Mouse (Mus musculus): ENCODE results near the gene Fam53b. TPM values are rescaled to one million over a fixed set of nuclear protein-coding genes. Genes with fewer than 3 reads are reported as not detected.

The Fam53b gene
- polyA plus RNA-seq, 1 experiment from 2014 or later: 31.1 TPM

GRCm38 (mm10) chr7:132690716-132691472, 122.8 kb downstream of the Fam53b start:
- Histone ChIP-seq H3K27me3 (no peaks in the 10 kb centered on the region), H3K9ac (no peak overlapping the region), H3K9me3 (replicated peaks) (peaks cover 5% of the 10 kb centered on the region; the same call in 1 of the 2 replicates), H3K4me2 (no peak overlapping the region), H3K36me3 (ENCODE audit: poor library complexity, severe bottlenecking) (0 out of 2 replicates have a peak, but pooled peaks cover 2% of the 10 kb centered on the region), H3K4me1 (peaks cover 5% of the 10 kb centered on the region; the same call in 1 of the 2 replicates), H3K4me3 (no peak overlapping the region), H3K27ac (no peak overlapping the region)
- no peak for ATAC-seq
- 89% methylated on average over 14 of the region's 14 CpGs for WGBS

- Histone ChIP-seq H3K36me3 (ENCODE audit: poor library complexity, severe bottlenecking) (no peaks in the 10 kb centered on the region), H3K9me3 (replicated peaks) (peaks cover 1% of the 10 kb centered on the region; the same call in 1 of the 2 replicates), H3K4me2 (no peak overlapping the region), H3K27ac (no peak overlapping the region), H3K27me3 (no peaks in the 10 kb centered on the region), H3K9ac (no peak overlapping the region), H3K4me3 (no peak overlapping the region), H3K4me1 (peaks cover 5% of the 10 kb centered on the region; the same call in 1 of the 2 replicates)
- no peak for ATAC-seq
- 83% methylated on average over 5 of the region's 5 CpGs for WGBS
Observed at GRCm38 (mm10) chr7:132689722-132690121, 124.0 kb downstream of the Fam53b start.

GRCm38 (mm10) chr7:132688721-132689120, 125.0 kb downstream of the Fam53b start:
- no peak overlapping the region for H3K4me2 ChIP-seq
- 52% methylated on average over 5 of the region's 5 CpGs for WGBS
- H3K27ac ChIP-seq: no peak overlapping the region
- H3K27me3 ChIP-seq: no peaks in the 10 kb centered on the region
- peaks cover 5% of the 10 kb centered on the region; the same call in 1 of the 2 replicates for H3K4me1 ChIP-seq
- H3K9me3 ChIP-seq (replicated peaks): no peaks in the 10 kb centered on the region
- H3K9ac ChIP-seq: no peak overlapping the region
- ATAC-seq: no peak
- no peaks in the 10 kb centered on the region for H3K36me3 ChIP-seq (ENCODE audit: poor library complexity, severe bottlenecking)
- no peak overlapping the region for H3K4me3 ChIP-seq

- no peaks in the 10 kb centered on the region for H3K27me3 ChIP-seq
- no peak for ATAC-seq
- H3K4me1 ChIP-seq: peaks cover 5% of the 10 kb centered on the region; the same call in 1 of the 2 replicates
- H3K27ac ChIP-seq: no peak overlapping the region
- no peaks in the 10 kb centered on the region for H3K9me3 ChIP-seq (replicated peaks)
- no peak overlapping the region for H3K9ac ChIP-seq
- WGBS: 57% methylated on average over 2 of the region's 2 CpGs
- H3K36me3 ChIP-seq (ENCODE audit: poor library complexity, severe bottlenecking): no peaks in the 10 kb centered on the region
- H3K4me2 ChIP-seq: no peak overlapping the region
- H3K4me3 ChIP-seq: no peak overlapping the region
Observed at GRCm38 (mm10) chr7:132687897-132688296, 125.8 kb downstream of the Fam53b start.

GRCm38 (mm10) chr7:132686515-132686914, 127.2 kb downstream of the Fam53b start:
- WGBS: 93% methylated on average over 3 of the region's 3 CpGs
- ATAC-seq: no peak

GRCm38 (mm10) chr7:132683923-132684322, 129.8 kb downstream of the Fam53b start:
- H3K4me2 ChIP-seq: no peak overlapping the region
- H3K9ac ChIP-seq: no peak overlapping the region
- no peak overlapping the region for H3K27ac ChIP-seq
- H3K9me3 ChIP-seq (replicated peaks): no peaks in the 10 kb centered on the region
- no peak overlapping the region for H3K4me3 ChIP-seq
- no peaks in the 10 kb centered on the region for H3K4me1 ChIP-seq
- WGBS: 92% methylated on average over 4 of the region's 4 CpGs
- no peak for ATAC-seq
- no peaks in the 10 kb centered on the region for H3K36me3 ChIP-seq (ENCODE audit: poor library complexity, severe bottlenecking)
- no peaks in the 10 kb centered on the region for H3K27me3 ChIP-seq

More at GRCm38 (mm10) chr7:132686515-132686914, 127.2 kb downstream of the Fam53b start:
- no peaks in the 10 kb centered on the region for H3K4me1 ChIP-seq
- no peaks in the 10 kb centered on the region for H3K9me3 ChIP-seq (replicated peaks)
- no peak overlapping the region for H3K4me2 ChIP-seq
- no peak overlapping the region for H3K4me3 ChIP-seq
- no peaks in the 10 kb centered on the region for H3K27me3 ChIP-seq
- no peaks in the 10 kb centered on the region for H3K36me3 ChIP-seq (ENCODE audit: poor library complexity, severe bottlenecking)
- H3K27ac ChIP-seq: no peak overlapping the region
- no peak overlapping the region for H3K9ac ChIP-seq

GRCm38 (mm10) chr7:132682901-132683300, 130.8 kb downstream of the Fam53b start:
- WGBS: 84% methylated on average over 3 of the region's 3 CpGs
- Histone ChIP-seq H3K9ac (no peak overlapping the region), H3K4me2 (no peak overlapping the region), H3K9me3 (replicated peaks) (no peaks in the 10 kb centered on the region), H3K27me3 (no peaks in the 10 kb centered on the region), H3K36me3 (ENCODE audit: poor library complexity, severe bottlenecking) (no peaks in the 10 kb centered on the region), H3K4me1 (no peaks in the 10 kb centered on the region), H3K27ac (no peak overlapping the region), H3K4me3 (no peak overlapping the region)
- ATAC-seq: no peak

- Histone ChIP-seq H3K27me3 (no peaks in the 10 kb centered on the region), H3K4me2 (no peak overlapping the region), H3K4me3 (no peak overlapping the region), H3K9ac (no peak overlapping the region), H3K4me1 (no peaks in the 10 kb centered on the region), H3K36me3 (ENCODE audit: poor library complexity, severe bottlenecking) (no peaks in the 10 kb centered on the region), H3K9me3 (replicated peaks) (no peaks in the 10 kb centered on the region), H3K27ac (no peak overlapping the region)
- ATAC-seq: no peak
- 85% methylated on average over 3 of the region's 3 CpGs for WGBS
Observed at GRCm38 (mm10) chr7:132682336-132682735, 131.3 kb downstream of the Fam53b start.

- no peak for ATAC-seq
- no peak overlapping the region for H3K9ac ChIP-seq
- no peaks in the 10 kb centered on the region for H3K9me3 ChIP-seq (replicated peaks)
- H3K4me2 ChIP-seq: no peak overlapping the region
- no peaks in the 10 kb centered on the region for H3K4me1 ChIP-seq
- no peaks in the 10 kb centered on the region for H3K27me3 ChIP-seq
- H3K4me3 ChIP-seq: no peak overlapping the region
- WGBS: 88% methylated on average over 1 of the region's 1 CpGs
- H3K36me3 ChIP-seq (ENCODE audit: poor library complexity, severe bottlenecking): no peaks in the 10 kb centered on the region
- no peak overlapping the region for H3K27ac ChIP-seq
Observed at GRCm38 (mm10) chr7:132681831-132682230, 131.9 kb downstream of the Fam53b start.

GRCm38 (mm10) chr7:132681296-132681695, 132.4 kb downstream of the Fam53b start:
- Histone ChIP-seq H3K4me3 (no peak overlapping the region), H3K27ac (no peak overlapping the region), H3K4me2 (no peak overlapping the region), H3K27me3 (no peaks in the 10 kb centered on the region), H3K4me1 (no peaks in the 10 kb centered on the region), H3K36me3 (ENCODE audit: poor library complexity, severe bottlenecking) (no peaks in the 10 kb centered on the region), H3K9me3 (replicated peaks) (no peaks in the 10 kb centered on the region), H3K9ac (no peak overlapping the region)
- ATAC-seq: no peak
- 89% methylated on average over 11 of the region's 11 CpGs for WGBS

GRCm38 (mm10) chr7:132679549-132679948, 134.1 kb downstream of the Fam53b start:
- Histone ChIP-seq H3K36me3 (ENCODE audit: poor library complexity, severe bottlenecking) (no peaks in the 10 kb centered on the region), H3K4me2 (no peak overlapping the region), H3K27ac (no peak overlapping the region), H3K4me3 (no peak overlapping the region), H3K27me3 (no peaks in the 10 kb centered on the region), H3K4me1 (no peaks in the 10 kb centered on the region), H3K9ac (no peak overlapping the region), H3K9me3 (replicated peaks) (no peaks in the 10 kb centered on the region)
- WGBS: 86% methylated on average over 6 of the region's 6 CpGs
- no peak for ATAC-seq

- no peaks in the 10 kb centered on the region for H3K36me3 ChIP-seq (ENCODE audit: poor library complexity, severe bottlenecking)
- 71% methylated on average over 4 of the region's 4 CpGs for WGBS
- no peak overlapping the region for H3K4me3 ChIP-seq
- ATAC-seq: no peak
- H3K27me3 ChIP-seq: no peaks in the 10 kb centered on the region
- H3K9me3 ChIP-seq (replicated peaks): no peaks in the 10 kb centered on the region
- no peak overlapping the region for H3K4me2 ChIP-seq
- H3K27ac ChIP-seq: no peak overlapping the region
- H3K4me1 ChIP-seq: 0 out of 2 replicates have a peak, but pooled peaks cover 1% of the 10 kb centered on the region
- no peak overlapping the region for H3K9ac ChIP-seq
Observed at GRCm38 (mm10) chr7:132679117-132679516, 134.6 kb downstream of the Fam53b start.

Measured in forebrain, embryonic 13.5 days (tissue).